Comparison of ENCODE assay signal across 8 mouse cellular contexts in the genomic region with DNA sequence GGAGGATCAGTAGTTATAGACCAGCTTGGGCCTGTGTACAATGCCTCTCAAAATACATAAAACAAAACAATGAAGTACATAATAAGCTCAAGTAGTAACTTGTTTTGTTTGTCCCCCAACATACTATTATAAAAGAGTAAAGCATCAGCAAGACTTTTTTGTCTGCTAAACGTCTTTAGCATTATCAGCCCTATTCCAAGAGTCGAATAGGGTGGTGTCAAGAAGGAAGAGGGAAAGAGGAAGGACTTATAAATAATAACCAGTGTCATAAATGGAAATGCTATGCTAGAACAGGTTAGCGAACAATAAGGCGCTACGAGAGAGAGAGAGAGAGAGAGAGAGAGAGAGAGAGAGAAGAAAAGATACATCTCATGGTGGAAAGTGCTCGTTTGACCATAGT. TPM values are rescaled to one million over a fixed set of nuclear protein-coding genes. Genes with fewer than 3 reads are reported as not detected.
DNase-seq lines count a peak whose midpoint lies in the region; ATAC-seq and TF ChIP-seq lines count a peak whose summit lies in the region.

No protein-coding gene starts in this region.

- H3K4me2 ChIP-seq in liver, embryonic 12.5 days, result peak overlapping the region; percentile 75

- no peak for ATAC-seq in liver, embryonic 12.5 days
- no peak for ATAC-seq in granulocyte monocyte progenitor cell, adult 5-6 weeks (replicated peaks; ENCODE audit: poor library complexity, severe bottlenecking)

- H3K27me3 ChIP-seq in testis, adult 2 months (ENCODE audit: control insufficient read depth, insufficient read depth, low read length), result no peaks in the 10 kb centered on the region
- H3K27me3 ChIP-seq in liver, embryonic 12.5 days (replicated peaks), result no peaks in the 10 kb centered on the region

- H3K36me3 ChIP-seq in testis, adult 2 months (ENCODE audit: control insufficient read depth, insufficient read depth, low read length), result peaks cover 4% of the 10 kb centered on the region
- peaks cover 36% of the 10 kb centered on the region for H3K36me3 ChIP-seq in liver, embryonic 12.5 days

- no peak for DNase-seq in gastrocnemius, adult 2 months
- DNase-seq in gastrocnemius, postnatal 4 days (ENCODE audit: low spot score in 2 of 2), result no peak
- no peak for DNase-seq in testis, postnatal 14 days (ENCODE audit: low spot score)
- DNase-seq in adipocyte (ENCODE audit: low spot score), result no peak
- no peak for DNase-seq in cerebellum, postnatal 14 days

- WGBS in liver, embryonic 12.5 days (ENCODE audit: insufficient replicate concordance), result 0% methylated on average over 6 of the region's 6 CpGs

- H3K27ac ChIP-seq in gastrocnemius, adult 2 months, result peak overlapping the region; percentile 95
- peak overlapping the region; percentile 100 for H3K27ac ChIP-seq in testis, adult 2 months (ENCODE audit: control insufficient read depth, insufficient read depth, low read depth, low read length)
- H3K27ac ChIP-seq in liver, embryonic 12.5 days, result peak overlapping the region; percentile 88

- H3K9ac ChIP-seq in liver, embryonic 12.5 days, result peak overlapping the region; percentile 91

- intact Hi-C loops in gastrocnemius, adult 2 months (cut with DNase I), result loop anchor here (1.0 kb wide), 1 partner anchor 17 kb away; no protein-coding TSS in a partner anchor

- TF ChIP-seq POLR2A in testis, adult 2 months (IDR thresholded peaks at IDR 0.05; ENCODE audit: control insufficient read depth, low read depth, low read length), result no peak

- no peaks in the 10 kb centered on the region for H3K9me3 ChIP-seq in liver, embryonic 12.5 days (replicated peaks)

- no peak for TF ChIP-seq CTCF in gastrocnemius, adult 2 months (IDR thresholded peaks at IDR 0.05)
- no peak for TF ChIP-seq CTCF in testis, adult 2 months (IDR thresholded peaks at IDR 0.05; ENCODE audit: control insufficient read depth, insufficient read depth, insufficient replicate concordance, low read depth, low read length)

- peak overlapping the region; percentile 89 for H3K4me3 ChIP-seq in gastrocnemius, adult 2 months
- H3K4me3 ChIP-seq in testis, adult 2 months (ENCODE audit: control insufficient read depth, low read depth, low read length), result peak overlapping the region; percentile 89
- H3K4me3 ChIP-seq in liver, embryonic 12.5 days, result peak overlapping the region; percentile 98

- H3K4me1 ChIP-seq in testis, adult 2 months (ENCODE audit: control insufficient read depth, insufficient read depth, low read length), result peaks cover 2% of the 10 kb centered on the region; the same call in 1 of the 2 replicates
- peaks cover 41% of the 10 kb centered on the region for H3K4me1 ChIP-seq in liver, embryonic 12.5 days

RNA-seq across cellular contexts. Expression of a gene that starts 0.8 kb away (rescaled TPM):
- 100 to 1,000 TPM; 174 to 245 TPM for total RNA-seq in gastrocnemius, adult 2 months (2021)
- 100 to 1,000 TPM; 303 to 318 TPM for total RNA-seq in gastrocnemius, postnatal 4 days (2021)
- 587 and 750 TPM in 2 replicates for polyA plus RNA-seq in testis, adult 2 months (2012; rRNA removed)
- polyA plus RNA-seq in liver, embryonic 12.5 days (2016; fragmentation: Nextera tagmentation; extraction: Ambion mirVana), result 656 and 672 TPM in 2 replicates
- total RNA-seq in granulocyte monocyte progenitor cell, adult 5-6 weeks (2014; fragmentation: Nextera tagmentation), result 559 and 592 TPM in 2 replicates
- total RNA-seq in granulocyte monocyte progenitor cell, adult 5-6 weeks (2017), result 1,947 and 2,193 TPM in 2 replicates

RNA-seq across cellular contexts. Expression of a gene that starts 15.9 kb away (rescaled TPM):
- 10 to 100 TPM; 34.0 to 35.5 TPM for total RNA-seq in gastrocnemius, adult 2 months (2021)
- total RNA-seq in gastrocnemius, postnatal 4 days (2021), result 10 to 100 TPM; 51.0 to 54.4 TPM
- 19.0 and 19.2 TPM in 2 replicates for polyA plus RNA-seq in testis, adult 2 months (2012; rRNA removed)
- polyA plus RNA-seq in liver, embryonic 12.5 days (2016; fragmentation: Nextera tagmentation; extraction: Ambion mirVana), result 87.3 and 93.7 TPM in 2 replicates
- 50.1 and 65.5 TPM in 2 replicates for total RNA-seq in granulocyte monocyte progenitor cell, adult 5-6 weeks (2014; fragmentation: Nextera tagmentation)
- total RNA-seq in granulocyte monocyte progenitor cell, adult 5-6 weeks (2017), result 56.7 and 70.8 TPM in 2 replicates

RNA-seq across cellular contexts. Expression of a gene that starts 28.8 kb away (rescaled TPM):
- total RNA-seq in gastrocnemius, adult 2 months (2021), result 1 to 10 TPM; 7.9 to 8.3 TPM
- 10 to 100 TPM; 10.3 to 10.4 TPM for total RNA-seq in gastrocnemius, postnatal 4 days (2021)
- polyA plus RNA-seq in testis, adult 2 months (2012; rRNA removed), result 431 and 458 TPM in 2 replicates
- 32.5 and 33.2 TPM in 2 replicates for polyA plus RNA-seq in liver, embryonic 12.5 days (2016; fragmentation: Nextera tagmentation; extraction: Ambion mirVana)
- 31.3 and 33.6 TPM in 2 replicates for total RNA-seq in granulocyte monocyte progenitor cell, adult 5-6 weeks (2014; fragmentation: Nextera tagmentation)
- 38.0 and 49.0 TPM in 2 replicates for total RNA-seq in granulocyte monocyte progenitor cell, adult 5-6 weeks (2017)

RNA-seq across cellular contexts. Expression of a gene that starts 55.2 kb away (rescaled TPM):
- total RNA-seq in gastrocnemius, adult 2 months (2021), result 10 to 100 TPM; 52.5 to 53.2 TPM
- total RNA-seq in gastrocnemius, postnatal 4 days (2021), result 10 to 100 TPM; 59.6 to 60.1 TPM
- 13.0 and 14.9 TPM in 2 replicates for polyA plus RNA-seq in testis, adult 2 months (2012; rRNA removed)
- polyA plus RNA-seq in liver, embryonic 12.5 days (2016; fragmentation: Nextera tagmentation; extraction: Ambion mirVana), result 68.6 and 71.9 TPM in 2 replicates
- total RNA-seq in granulocyte monocyte progenitor cell, adult 5-6 weeks (2014; fragmentation: Nextera tagmentation), result 42.7 and 63.4 TPM in 2 replicates
- total RNA-seq in granulocyte monocyte progenitor cell, adult 5-6 weeks (2017), result 52.8 and 56.7 TPM in 2 replicates
